Mouse (Mus musculus): ENCODE results near the gene Slit3. TPM values are rescaled to one million over a fixed set of nuclear protein-coding genes. Genes with fewer than 3 reads are reported as not detected.

The Slit3 gene
- total and polyA plus RNA-seq, 3 experiments = 0.55 to 4.8 (median 2.8) TPM

DNA sequence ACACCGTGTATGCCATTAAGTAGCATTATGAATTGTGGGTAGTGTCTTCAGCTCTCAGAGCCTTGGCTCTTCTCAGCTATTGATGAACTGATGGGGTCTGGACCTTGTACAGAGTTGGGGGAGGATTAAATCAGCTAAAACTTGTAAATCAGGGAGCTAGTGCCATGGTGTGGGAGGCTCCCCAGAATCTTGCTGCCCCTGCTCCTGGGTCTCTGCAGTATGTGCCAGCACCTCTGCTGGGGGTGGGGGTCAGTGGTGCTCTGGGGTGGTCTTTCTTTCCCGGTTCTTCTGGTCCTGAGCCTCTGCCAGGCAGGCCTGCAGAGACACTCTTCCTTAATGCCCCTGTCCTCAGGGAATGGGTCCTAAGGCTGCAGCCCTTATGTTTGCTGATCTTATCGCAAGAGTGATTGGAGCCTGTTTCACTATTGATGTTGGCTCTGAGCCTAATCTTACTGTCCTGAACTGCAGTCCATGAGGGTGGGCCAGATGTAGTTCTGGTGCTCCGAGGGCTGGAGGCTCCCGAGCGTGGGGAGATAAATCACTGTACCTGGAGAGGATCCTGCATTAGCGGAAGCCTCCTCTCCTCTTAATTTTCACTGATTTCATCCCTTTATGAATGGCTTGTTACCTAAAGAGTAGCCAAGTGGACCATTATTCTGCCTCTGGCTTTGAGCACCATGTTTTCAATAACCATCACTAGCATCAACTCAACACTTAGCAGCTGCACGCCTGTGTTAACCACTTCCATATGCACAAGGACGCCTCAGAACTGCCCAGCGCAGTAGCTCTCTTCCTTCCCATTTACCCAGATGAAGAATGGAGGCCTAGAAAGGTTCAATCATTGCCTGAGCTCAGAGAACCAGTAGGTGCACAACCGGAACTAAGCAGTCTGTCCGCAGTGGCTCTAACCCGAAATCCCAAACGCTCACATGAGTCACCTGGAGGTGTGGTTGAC lies 90.0 kb downstream of the Slit3 start:
- dilution Hi-C loops (cut with MboI; ENCODE audit: extremely low pct_ligation_motif_present, extremely low pct_unique_long_range_greater_than_20kb, low sequenced_read_pairs) (no loop called here), in situ Hi-C loops (cut with MboI; ENCODE audit: low pct_ligation_motif_present, low pct_unique_long_range_greater_than_20kb, low sequenced_read_pairs) (no loop called here)
- no peak overlapping the region for H3K27ac ChIP-seq (ENCODE audit: insufficient read depth, low read depth)
- H3K9ac ChIP-seq (ENCODE audit: insufficient read depth, low read depth) = no peak overlapping the region
- TF ChIP-seq CHD2 (IDR thresholded peaks at IDR 0.05; ENCODE audit: low read length) (no peak), ELF1 (IDR thresholded peaks at IDR 0.05; ENCODE audit: low read depth, low read length) (no peak), TCF12 (IDR thresholded peaks at IDR 0.05; ENCODE audit: low read depth, low read length) (no peak), POLR2AphosphoS2 (IDR thresholded peaks at IDR 0.05; ENCODE audit: low read depth, low read length) (no peak), PAX5 (IDR thresholded peaks at IDR 0.05; ENCODE audit: low read length) (no peak), USF1 (IDR thresholded peaks at IDR 0.05; ENCODE audit: low read depth, low read length) (no peak), TBP (conservative IDR thresholded peaks at IDR 0.05; ENCODE audit: low read depth, low read length) (no peak), POLR2A (IDR thresholded peaks at IDR 0.05; ENCODE audit: low read depth, low read length) (no peak), MXI1 (IDR thresholded peaks at IDR 0.05; ENCODE audit: low read depth, low read length) (no peak), ZC3H11A (IDR thresholded peaks at IDR 0.05; ENCODE audit: low read depth, low read length) (no peak), MYC (IDR thresholded peaks at IDR 0.05; ENCODE audit: low read depth, low read length) (no peak), RAD21 (IDR thresholded peaks at IDR 0.05; ENCODE audit: low read depth, low read length) (no peak), CTCF (conservative IDR thresholded peaks at IDR 0.05 in 1 of 2, IDR thresholded peaks at IDR 0.05 in 1 of 2; ENCODE audit: low read depth in 2 of 2, low read length in 2 of 2) (no peak), CHD1 (IDR thresholded peaks at IDR 0.05; ENCODE audit: low read depth, low read length) (no peak), E2F4 (IDR thresholded peaks at IDR 0.05; ENCODE audit: insufficient replicate concordance, low read depth, low read length) (no peak), ZNF384 (IDR thresholded peaks at IDR 0.05; ENCODE audit: low read depth, low read length) (no peak), JUND (conservative IDR thresholded peaks at IDR 0.05; ENCODE audit: low read depth, low read length) (no peak), ZMIZ1 (IDR thresholded peaks at IDR 0.05; ENCODE audit: low read depth, low read length) (no peak), NELFE (IDR thresholded peaks at IDR 0.05; ENCODE audit: low read depth, low read length) (no peak), ZKSCAN1 (IDR thresholded peaks at IDR 0.05; ENCODE audit: borderline replicate concordance, low read depth, low read length) (no peak)
- no peak overlapping the region for H3K4me2 ChIP-seq (ENCODE audit: insufficient read depth, low read depth, poor library complexity, severe bottlenecking)
- no peaks in the 10 kb centered on the region for H3K36me3 ChIP-seq (replicated peaks in 1 of 2; ENCODE audit: control insufficient read depth in 1 of 2, insufficient read depth in 1 of 2, low read length in 1 of 2)
- H3K27me3 ChIP-seq (replicated peaks) = no peaks in the 10 kb centered on the region
- H3K79me2 ChIP-seq (replicated peaks; ENCODE audit: control insufficient read depth, extremely low read depth, insufficient read depth, poor library complexity, severe bottlenecking) = no peaks in the 10 kb centered on the region
- no peak overlapping the region for H3K4me3 ChIP-seq (replicated peaks in 1 of 3; ENCODE audit: low read depth in 2 of 3, low read length in 2 of 3, poor library complexity in 1 of 3)
- no peak for DNase-seq (ENCODE audit: extremely low read depth)
- H3K4me1 ChIP-seq (ENCODE audit: control insufficient read depth in 1 of 2, insufficient read depth in 2 of 2) = no peaks in the 10 kb centered on the region
- H3K9me3 ChIP-seq (replicated peaks; ENCODE audit: low read length) = no peaks in the 10 kb centered on the region

GRCm38 (mm10) chr11:35224025-35224424 lies 103.0 kb downstream of the Slit3 start:
- in situ Hi-C loops (cut with MboI; ENCODE audit: low pct_ligation_motif_present, low pct_unique_long_range_greater_than_20kb, low sequenced_read_pairs) = no loop called here

More at GRCm38 (mm10) chr11:35224025-35224424, 103.0 kb downstream of the Slit3 start:
- no peak overlapping the region for H3K4me3 ChIP-seq (replicated peaks in 1 of 3; ENCODE audit: low read depth in 2 of 3, low read length in 2 of 3, poor library complexity in 1 of 3)
- H3K36me3 ChIP-seq (replicated peaks in 1 of 2; ENCODE audit: control insufficient read depth in 1 of 2, insufficient read depth in 1 of 2, low read length in 1 of 2) = no peaks in the 10 kb centered on the region
- no peak overlapping the region for H3K4me2 ChIP-seq (ENCODE audit: insufficient read depth, low read depth, poor library complexity, severe bottlenecking)
- H3K4me1 ChIP-seq (ENCODE audit: control insufficient read depth in 1 of 2, insufficient read depth in 2 of 2) = no peaks in the 10 kb centered on the region
- no peak for TF ChIP-seq TCF12 (IDR thresholded peaks at IDR 0.05; ENCODE audit: low read depth, low read length)
- TF ChIP-seq MXI1 (IDR thresholded peaks at IDR 0.05; ENCODE audit: low read depth, low read length) = no peak
- no peak for TF ChIP-seq USF1 (IDR thresholded peaks at IDR 0.05; ENCODE audit: low read depth, low read length)
- no peak for TF ChIP-seq MAFK (IDR thresholded peaks at IDR 0.05; ENCODE audit: insufficient replicate concordance, low read length)
- TF ChIP-seq KAT2A (IDR thresholded peaks at IDR 0.05; ENCODE audit: insufficient replicate concordance, low read length) = no peak
- TF ChIP-seq BHLHE40 (IDR thresholded peaks at IDR 0.05; ENCODE audit: low read depth, low read length) = no peak
- TF ChIP-seq PAX5 (IDR thresholded peaks at IDR 0.05; ENCODE audit: low read length) = no peak
- no peak for TF ChIP-seq USF2 (conservative IDR thresholded peaks at IDR 0.05; ENCODE audit: low read depth, low read length)
- no peak for TF ChIP-seq ZNF384 (IDR thresholded peaks at IDR 0.05; ENCODE audit: low read depth, low read length)
- no peak for TF ChIP-seq ZKSCAN1 (IDR thresholded peaks at IDR 0.05; ENCODE audit: borderline replicate concordance, low read depth, low read length)
- TF ChIP-seq ELF1 (IDR thresholded peaks at IDR 0.05; ENCODE audit: low read depth, low read length) = no peak
- no peak for TF ChIP-seq ZC3H11A (IDR thresholded peaks at IDR 0.05; ENCODE audit: low read depth, low read length)
- no peak for TF ChIP-seq NELFE (IDR thresholded peaks at IDR 0.05; ENCODE audit: low read depth, low read length)
- TF ChIP-seq SIN3A (IDR thresholded peaks at IDR 0.05; ENCODE audit: low read length) = no peak
- no peaks in the 10 kb centered on the region for H3K79me2 ChIP-seq (replicated peaks; ENCODE audit: control insufficient read depth, extremely low read depth, insufficient read depth, poor library complexity, severe bottlenecking)
- dilution Hi-C loops (cut with MboI; ENCODE audit: extremely low pct_ligation_motif_present, extremely low pct_unique_long_range_greater_than_20kb, low sequenced_read_pairs) = no loop called here
- H3K27ac ChIP-seq (ENCODE audit: insufficient read depth, low read depth) = no peak overlapping the region
- H3K27me3 ChIP-seq (replicated peaks) = peaks cover 2% of the 10 kb centered on the region
- DNase-seq (ENCODE audit: extremely low read depth) = no peak
- no peaks in the 10 kb centered on the region for H3K9me3 ChIP-seq (replicated peaks; ENCODE audit: low read length)
- no peak overlapping the region for H3K9ac ChIP-seq (ENCODE audit: insufficient read depth, low read depth)
